Mouse (Mus musculus) C2C12 (cell line): Measurements from ENCODE around the gene Omg. TPM values are rescaled to one million over a fixed set of nuclear protein-coding genes. Genes with fewer than 3 reads are reported as not detected.

Experiments used
- H3K27me3 ChIP-seq: one replicate; pipeline ENCODE4 v1.6.1; 2011; ENCODE audit not compliant: control insufficient read depth, insufficient read depth, insufficient read length
- H3K36me3 ChIP-seq: one replicate; pipeline ENCODE4 v1.6.1; 2011; ENCODE audit not compliant: control insufficient read depth, insufficient read depth
- H3K4me3 ChIP-seq: one replicate; pipeline ENCODE4 v1.5.1; 2011; ENCODE audit warnings: mild to moderate bottlenecking, control low read depth; ENCODE audit not compliant: poor library complexity, insufficient read depth, severe bottlenecking
- H3K79me2 ChIP-seq: one replicate; pipeline ENCODE4 v1.6.1; 2011; ENCODE audit not compliant: control insufficient read depth, insufficient read depth
- H3K79me3 ChIP-seq: one replicate; pipeline ENCODE4 v1.6.1; 2011; ENCODE audit warnings: low read depth, control low read depth
- H3ac ChIP-seq: one replicate; pipeline ENCODE3; 2011; ENCODE audit warnings: low read depth; ENCODE audit not compliant: control insufficient read depth, insufficient read length
- CEBPB ChIP-seq: IDR thresholded peaks from one replicate; pipeline ENCODE4 v1.6.1; 2011; ENCODE audit warnings: low read depth, mild to moderate bottlenecking, control low read depth, moderate library complexity
- CTCF ChIP-seq: IDR thresholded peaks from one replicate; pipeline ENCODE4 v1.5.1; 2011; ENCODE audit not compliant: control insufficient read depth, insufficient read depth, insufficient read length
- FOSL1 ChIP-seq: IDR thresholded peaks from one replicate; pipeline ENCODE4 v1.8.0; 2011; ENCODE audit warnings: mild to moderate bottlenecking, low read length; ENCODE audit not compliant: poor library complexity, insufficient read depth, severe bottlenecking
- MAX ChIP-seq: IDR thresholded peaks from one replicate; pipeline ENCODE4 v1.6.1; 2011; ENCODE audit warnings: mild to moderate bottlenecking, control low read depth
- MYOD1 ChIP-seq: IDR thresholded peaks from one replicate; pipeline ENCODE4 v1.6.1; 2011; ENCODE audit warnings: low read depth; ENCODE audit not compliant: control insufficient read depth, insufficient read length
- MYOG ChIP-seq: IDR thresholded peaks from one replicate; pipeline ENCODE4 v1.6.1; 2011; ENCODE audit not compliant: control insufficient read depth, insufficient read length; ENCODE audit errors: extremely low read depth
- USF1 ChIP-seq: IDR thresholded peaks from one replicate; pipeline ENCODE4 v1.6.1; 2011; ENCODE audit warnings: low read depth, mild to moderate bottlenecking, control low read depth, moderate library complexity
- polyA plus RNA-seq: library from polyadenylated mRNA; unstranded; fragments of >200 nt; fragmentation: generic; extraction: Trizol; gene quantifications from one replicate; pipeline ENCODE4 v1.2.1, GENCODE M21; 2012; ENCODE audit warnings: missing spikeins

The Omg gene
- polyA plus RNA-seq, 1 experiment, result 0.16 TPM

DNA sequence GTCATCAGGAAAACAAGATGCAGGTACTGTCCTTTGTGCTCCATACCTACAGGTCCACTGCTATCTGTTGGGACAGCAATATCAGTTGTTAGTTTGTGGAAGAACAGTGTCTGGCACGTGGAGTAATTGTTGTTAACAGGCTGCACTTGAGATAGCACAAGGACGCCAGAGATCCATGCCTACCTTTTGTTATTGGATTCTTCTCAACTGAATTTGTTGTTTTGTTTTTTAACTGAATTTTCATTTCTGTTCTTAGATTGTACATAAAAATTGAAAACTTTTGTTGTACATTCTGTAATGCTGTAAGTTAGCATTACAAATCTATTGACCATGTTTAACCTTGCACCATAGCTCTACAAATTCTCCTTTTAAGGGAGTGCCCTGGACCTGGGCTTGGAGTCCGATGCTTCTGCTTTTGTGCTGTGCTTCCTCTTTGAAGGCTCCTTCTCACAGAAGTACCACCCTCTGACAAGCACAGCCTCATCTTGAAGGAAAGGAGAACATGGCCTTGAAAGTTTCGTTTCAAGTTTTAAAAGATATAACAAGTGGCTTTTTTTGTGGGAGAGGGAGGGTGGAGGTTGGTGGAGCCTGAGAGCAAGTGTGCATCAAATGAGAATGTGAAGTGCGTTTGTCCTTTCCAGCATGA, 24.0 kb upstream of the Omg start:
- peaks cover 48% of the 10 kb centered on the region for H3K36me3 ChIP-seq
- no peaks in the 10 kb centered on the region for H3K27me3 ChIP-seq
- no peak overlapping the region for H3ac ChIP-seq
- H3K4me3 ChIP-seq, result no peak overlapping the region
- peaks cover 35% of the 10 kb centered on the region for H3K79me2 ChIP-seq
- TF ChIP-seq USF1 (no peak), MYOG (no peak), MYOD1 (no peak), FOSL1 (no peak), CTCF (no peak), CEBPB (no peak), MAX (no peak)
- H3K79me3 ChIP-seq, result no peaks in the 10 kb centered on the region

DNA sequence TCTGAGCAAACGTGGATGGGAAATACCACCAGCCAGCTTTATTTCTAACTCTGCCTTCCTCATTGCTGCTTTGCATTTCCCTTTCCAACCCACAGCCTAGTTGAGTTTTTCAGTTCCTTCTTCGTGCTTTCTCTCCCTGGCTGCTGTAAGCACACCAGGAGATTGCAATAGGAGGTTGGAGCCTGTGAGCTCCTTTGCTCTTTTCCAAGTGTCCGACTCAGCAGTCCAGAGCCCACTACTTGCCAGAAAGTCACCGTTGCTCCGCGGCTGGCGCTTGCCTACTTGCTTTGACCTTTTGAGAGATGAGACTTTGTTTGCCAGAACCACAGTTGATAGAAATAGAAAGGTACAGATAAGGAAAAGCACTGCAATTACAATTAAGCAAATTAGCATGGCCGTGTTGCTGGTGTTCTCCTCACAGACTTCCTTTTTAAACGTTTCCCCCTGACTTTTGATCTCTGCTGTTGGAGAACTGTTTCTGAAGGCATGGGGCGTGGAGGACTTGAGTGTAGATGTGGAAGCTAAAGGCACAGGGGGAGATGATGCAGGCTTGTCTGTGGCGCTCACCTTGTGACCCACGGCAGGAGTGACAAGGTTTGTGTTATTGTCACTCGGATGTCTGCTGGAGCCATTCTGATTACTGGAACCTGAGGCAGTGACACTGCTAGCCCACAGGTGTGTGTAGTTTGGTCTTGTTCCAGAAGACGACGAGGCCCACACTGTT, 23.3 kb upstream of the Omg start:
- no peaks in the 10 kb centered on the region for H3K79me3 ChIP-seq
- H3K79me2 ChIP-seq, result peaks cover 35% of the 10 kb centered on the region
- peaks cover 48% of the 10 kb centered on the region for H3K36me3 ChIP-seq
- H3K27me3 ChIP-seq, result no peaks in the 10 kb centered on the region
- no peak overlapping the region for H3ac ChIP-seq
- TF ChIP-seq MYOD1 (no peak), FOSL1 (no peak), CTCF (no peak), MAX (no peak), CEBPB (no peak), USF1 (no peak), MYOG (no peak)
- no peak overlapping the region for H3K4me3 ChIP-seq

DNA sequence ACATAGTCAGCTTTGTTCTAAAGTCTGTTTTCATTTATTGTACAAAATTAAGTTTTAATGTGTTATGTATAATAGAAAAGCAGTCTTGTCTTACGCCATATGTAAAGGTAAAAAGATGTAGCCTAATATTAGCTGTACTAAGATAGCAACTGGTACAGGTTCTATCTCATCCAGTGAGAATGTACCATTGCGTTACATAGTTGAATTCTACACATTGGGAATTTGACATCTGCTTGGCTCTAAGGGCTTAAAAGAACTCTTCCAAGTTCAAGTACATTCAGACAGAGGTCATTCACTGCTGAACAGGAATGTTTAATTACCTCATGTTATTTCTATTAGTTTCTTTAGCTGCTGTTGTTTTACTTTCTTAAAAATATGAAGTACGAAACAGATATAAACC, 22.7 kb upstream of the Omg start:
- H3K79me2 ChIP-seq, result peaks cover 30% of the 10 kb centered on the region
- no peak for TF ChIP-seq MAX
- no peak for TF ChIP-seq USF1
- no peak for TF ChIP-seq MYOG
- no peak for TF ChIP-seq MYOD1
- no peak for TF ChIP-seq FOSL1
- TF ChIP-seq CEBPB, result no peak
- no peak for TF ChIP-seq CTCF
- no peaks in the 10 kb centered on the region for H3K79me3 ChIP-seq
- peaks cover 46% of the 10 kb centered on the region for H3K36me3 ChIP-seq
- no peak overlapping the region for H3ac ChIP-seq
- no peaks in the 10 kb centered on the region for H3K27me3 ChIP-seq
- H3K4me3 ChIP-seq, result no peak overlapping the region

DNA sequence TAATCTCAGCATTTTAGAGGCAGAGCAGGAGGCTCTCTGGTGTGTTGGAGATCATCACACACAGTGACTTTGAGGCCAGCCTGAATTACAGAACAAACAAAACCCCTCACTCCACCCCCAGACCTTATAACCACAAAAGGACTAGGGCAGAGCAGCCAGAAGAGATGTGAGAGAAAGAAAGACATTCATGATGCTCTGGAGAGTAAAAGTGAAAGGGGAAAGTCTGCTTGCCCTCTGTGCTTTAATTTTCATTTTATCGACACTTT, 20.4 kb upstream of the Omg start:
- Histone ChIP-seq H3K79me2 (peaks cover 41% of the 10 kb centered on the region), H3K4me3 (no peak overlapping the region)

DNA sequence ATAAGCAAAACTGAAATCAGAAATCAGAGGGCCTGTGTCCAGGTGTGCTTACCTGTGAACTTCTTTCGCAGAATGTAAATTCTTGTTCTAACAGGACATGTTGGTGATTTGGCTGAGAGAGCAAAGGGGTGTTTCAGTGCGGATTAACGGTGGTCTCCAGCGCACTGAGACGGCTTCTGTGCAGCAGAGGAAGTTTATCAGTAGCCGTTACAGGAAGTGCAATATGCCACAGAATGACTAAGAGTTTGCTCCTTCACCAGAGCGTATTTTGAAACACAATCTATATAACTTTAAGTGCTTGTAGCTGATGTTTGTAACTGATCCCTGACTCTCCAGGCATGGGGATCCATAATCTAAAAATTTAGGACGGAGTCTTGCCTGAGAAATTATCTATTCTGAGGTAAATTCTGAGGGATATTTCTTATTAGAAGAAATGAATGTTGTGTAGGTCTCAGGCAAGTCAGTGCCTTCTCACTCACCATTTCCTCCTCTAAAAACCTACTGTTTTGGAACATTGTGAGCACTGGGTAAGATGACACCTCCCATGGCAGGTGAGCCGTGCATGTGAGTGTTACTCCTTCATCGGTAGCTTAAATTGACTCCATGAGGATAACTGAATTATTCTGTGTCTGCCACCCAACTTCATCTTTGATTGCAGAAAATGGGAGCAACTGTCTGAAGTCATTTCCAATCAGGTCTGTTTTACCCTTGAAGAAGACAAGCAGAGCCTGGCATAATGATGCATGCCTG, 19.9 kb upstream of the Omg start, which contains the start of gene Evi2b:
Gene Evi2b (minus strand): TSS at position 203 of the 750 bp plus-strand sequence.
- Histone ChIP-seq H3K79me2 (peaks cover 37% of the 10 kb centered on the region), H3ac (no peak within 1 kb of the TSS), H3K36me3 (peaks cover 49% of the 10 kb centered on the region), H3K79me3 (no peaks in the 10 kb centered on the region), H3K4me3 (no peak within 1 kb of the TSS), H3K27me3 (no peaks in the 10 kb centered on the region)
- TF ChIP-seq MYOG (no peak), MYOD1 (no peak), CTCF (no peak), USF1 (no peak), MAX (no peak), CEBPB (no peak), FOSL1 (no peak)

More for the DNA sequence above, 20.4 kb upstream of the Omg start:
- H3ac ChIP-seq, result no peak overlapping the region
- H3K36me3 ChIP-seq, result peaks cover 53% of the 10 kb centered on the region
- TF ChIP-seq MYOD1, result no peak
- no peak for TF ChIP-seq FOSL1
- TF ChIP-seq USF1, result no peak
- no peaks in the 10 kb centered on the region for H3K79me3 ChIP-seq
- H3K27me3 ChIP-seq, result no peaks in the 10 kb centered on the region
